Mouse (Mus musculus) MEL (cell line): Measurements from ENCODE around the gene Steap4. TPM values are rescaled to one million over a fixed set of nuclear protein-coding genes. Genes with fewer than 3 reads are reported as not detected.

Experiments used
- DNase-seq: peaks from one replicate; pipeline ENCODE4 v3.0.0; 2011; ENCODE audit warnings: low read depth, low spot score
- H3K27ac ChIP-seq: 2 replicates; pipeline ENCODE4 v1.5.1; 2012; ENCODE audit warnings: low read depth, mild to moderate bottlenecking, control low read depth, low read length, moderate library complexity; ENCODE audit not compliant: control insufficient read depth
- H3K27me3 ChIP-seq, 2 experiments: fragments of 150-350 bp in 1 of 2; sonication (generic) in 1 of 2; 2 replicates each; pipeline ENCODE4 v1.6.1; 2012; ENCODE audit warnings: low read length in 2 of 2, mild to moderate bottlenecking in 2 of 2, improper control_type of control experiment in 1 of 2, moderate library complexity in 1 of 2; ENCODE audit not compliant: insufficient read depth in 2 of 2, control insufficient read depth in 1 of 2
- H3K36me3 ChIP-seq, 2 experiments: 2 replicates each; pipeline ENCODE4 v1.6.1; 2012 to 2014; ENCODE audit warnings: low read length in 2 of 2, improper control_type of control experiment in 1 of 2, inconsistent platforms in 1 of 2, mild to moderate bottlenecking in 1 of 2; ENCODE audit not compliant: insufficient read depth in 2 of 2, control insufficient read depth in 1 of 2
- H3K4me1 ChIP-seq, 2 experiments: fragments of 150-350 bp in 1 of 2; sonication (generic) in 1 of 2; 2 replicates each; pipeline ENCODE4 v1.6.1; 2012; ENCODE audit warnings: low read length in 2 of 2, improper control_type of control experiment in 1 of 2, mild to moderate bottlenecking in 1 of 2; ENCODE audit not compliant: insufficient read depth in 2 of 2, control insufficient read depth in 1 of 2
- H3K4me3 ChIP-seq, 2 experiments: fragments of 150-350 bp in 1 of 2; sonication (generic) in 1 of 2; 2 replicates each; pipeline ENCODE4 v1.5.1; 2012; ENCODE audit warnings: low read depth in 2 of 2, low read length in 2 of 2, mild to moderate bottlenecking in 2 of 2, moderate library complexity in 2 of 2, control low read depth in 1 of 2, improper control_type of control experiment in 1 of 2; ENCODE audit not compliant: control insufficient read depth in 1 of 2, insufficient read depth in 1 of 2
- H3K79me2 ChIP-seq: 2 replicates; pipeline ENCODE4 v1.6.1; 2012; ENCODE audit warnings: mild to moderate bottlenecking, low read length, moderate library complexity; ENCODE audit not compliant: control insufficient read depth, poor library complexity, insufficient read depth
- H3K9ac ChIP-seq: 2 replicates; pipeline ENCODE4 v1.6.1; 2012; ENCODE audit warnings: low read depth, mild to moderate bottlenecking, control low read depth, low read length, moderate library complexity; ENCODE audit not compliant: control insufficient read depth, poor library complexity, severe bottlenecking
- H3K9me3 ChIP-seq: fragments of 150-350 bp; sonication (generic); replicated peaks from 2 replicates; pipeline ENCODE4 v1.6.1; 2012; ENCODE audit warnings: mild to moderate bottlenecking, low read length, improper control_type of control experiment, moderate library complexity; ENCODE audit not compliant: insufficient read depth
- CHD1 ChIP-seq: IDR thresholded peaks from 2 replicates; pipeline ENCODE4 v1.6.1; 2012; ENCODE audit warnings: low read depth, mild to moderate bottlenecking, inconsistent platforms, low read length, improper control_type of control experiment
- CHD2 ChIP-seq: IDR thresholded peaks from 2 replicates; pipeline ENCODE4 v1.6.1; 2011; ENCODE audit warnings: low read length, improper control_type of control experiment
- CTCF ChIP-seq, 3 experiments: IDR thresholded peaks in 2 of 3; conservative IDR thresholded peaks in 1 of 3; 2 replicates each; pipeline ENCODE4 v1.5.1; 2011 to 2012; ENCODE audit warnings: low read length in 3 of 3, low read depth in 2 of 3, mild to moderate bottlenecking in 2 of 3, improper control_type of control experiment in 1 of 3, inconsistent platforms in 1 of 3, mixed read lengths in 1 of 3, moderate library complexity in 1 of 3; ENCODE audit not compliant: control insufficient read depth in 1 of 3, insufficient read depth in 1 of 3, poor library complexity in 1 of 3, severe bottlenecking in 1 of 3
- ELF1 ChIP-seq: IDR thresholded peaks from 2 replicates; pipeline ENCODE4 v1.6.1; 2014; ENCODE audit warnings: low read depth, mild to moderate bottlenecking, inconsistent platforms, low read length, improper control_type of control experiment, moderate library complexity
- GATA1 ChIP-seq: IDR thresholded peaks from 2 replicates; pipeline ENCODE4 v1.6.1; 2011; ENCODE audit warnings: low read depth, low read length, improper control_type of control experiment
- HCFC1 ChIP-seq: IDR thresholded peaks from 2 replicates; pipeline ENCODE4 v1.6.1; 2012; ENCODE audit warnings: low read depth, mild to moderate bottlenecking, inconsistent platforms, low read length, improper control_type of control experiment, moderate library complexity
- MAX ChIP-seq: IDR thresholded peaks from 2 replicates; pipeline ENCODE4 v1.6.1; 2011; ENCODE audit warnings: low read length, improper control_type of control experiment
- MEF2A ChIP-seq: IDR thresholded peaks from 2 replicates; pipeline ENCODE4 v1.6.1; 2014; ENCODE audit warnings: low read depth, mild to moderate bottlenecking, inconsistent platforms, low read length, improper control_type of control experiment; ENCODE audit not compliant: poor library complexity, insufficient replicate concordance, severe bottlenecking; ENCODE audit errors: extremely low read depth
- MYB ChIP-seq: IDR thresholded peaks from 2 replicates; pipeline ENCODE4 v1.6.1; 2011; ENCODE audit warnings: mild to moderate bottlenecking, low read depth, low read length, improper control_type of control experiment
- NRF1 ChIP-seq: IDR thresholded peaks from 2 replicates; pipeline ENCODE4 v1.6.1; 2014; ENCODE audit warnings: low read depth, mild to moderate bottlenecking, inconsistent platforms, low read length, improper control_type of control experiment, moderate library complexity; ENCODE audit not compliant: poor library complexity, insufficient read depth, severe bottlenecking
- SIN3A ChIP-seq: IDR thresholded peaks from 2 replicates; pipeline ENCODE4 v1.6.1; 2012; ENCODE audit warnings: low read length, improper control_type of control experiment, inconsistent platforms
- TAL1 ChIP-seq: IDR thresholded peaks from 2 replicates; pipeline ENCODE4 v1.6.1; 2012; ENCODE audit warnings: mild to moderate bottlenecking, inconsistent platforms, low read length, moderate library complexity, mixed read lengths
- TBP ChIP-seq: IDR thresholded peaks from 2 replicates; pipeline ENCODE4 v1.8.0; 2011; ENCODE audit warnings: low read depth, low read length, improper control_type of control experiment
- USF1 ChIP-seq: IDR thresholded peaks from 2 replicates; pipeline ENCODE4 v1.6.1; 2014; ENCODE audit warnings: low read depth, mild to moderate bottlenecking, inconsistent platforms, low read length, improper control_type of control experiment, moderate library complexity
- USF2 ChIP-seq, 2 experiments: IDR thresholded peaks; 2 replicates each; pipeline ENCODE4 v1.6.1; 2011 to 2012; ENCODE audit warnings: improper control_type of control experiment in 2 of 2, low read length in 2 of 2, borderline replicate concordance in 1 of 2, inconsistent platforms in 1 of 2, low read depth in 1 of 2, mild to moderate bottlenecking in 1 of 2; ENCODE audit not compliant: insufficient read depth in 1 of 2
- ZMIZ1 ChIP-seq: IDR thresholded peaks from 2 replicates; pipeline ENCODE4 v1.6.1; 2012; ENCODE audit warnings: low read depth, mild to moderate bottlenecking, inconsistent platforms, low read length, improper control_type of control experiment, moderate library complexity
- polyA plus RNA-seq, 2 experiments: library from polyadenylated mRNA; stranded (reverse) in 1 of 2; unstranded in 1 of 2; fragments of >175 nt in 1 of 2; fragments of >200 nt in 1 of 2; gene quantifications; 2 replicates each; pipeline versions ENCODE4 v1.2.1 to v1.2.4; 2012; ENCODE audit warnings: low replicate concordance in 2 of 2, low read depth in 1 of 2; ENCODE audit not compliant: insufficient read length in 2 of 2, insufficient read depth in 1 of 2, missing spikeins in 1 of 2
- total RNA-seq: library from RNA; depleted of rRNA; stranded (reverse); fragments of 300-350 nt; gene quantifications from 2 replicates; pipeline ENCODE4 v1.2.3, GENCODE M21; 2012

The Steap4 gene
- total and polyA plus RNA-seq, 3 experiments = not detected

DNA sequence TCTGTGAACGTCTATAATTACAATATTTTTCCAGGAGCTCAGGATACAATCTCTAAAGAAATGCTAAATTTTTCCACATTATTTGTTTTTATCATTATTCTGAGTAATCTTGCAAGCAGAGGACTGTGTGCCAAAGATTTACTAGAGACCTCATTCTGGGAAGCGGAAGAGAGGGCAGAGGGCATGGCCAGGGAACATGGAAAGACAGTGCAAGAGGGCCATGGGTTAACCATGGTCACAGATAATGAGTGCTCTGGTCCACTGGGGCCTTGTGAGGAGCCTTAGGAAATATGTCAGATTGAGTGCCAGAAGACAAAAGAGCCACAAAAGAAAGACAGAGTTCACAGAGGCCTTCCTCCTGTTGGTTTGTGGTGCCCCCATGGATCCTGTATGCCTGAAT lies 12.0 kb downstream of the Steap4 start:
- Histone ChIP-seq H3K9ac (no peak overlapping the region), H3K4me1 (no peaks in the 10 kb centered on the region), H3K27ac (no peak overlapping the region), H3K9me3 (no peaks in the 10 kb centered on the region), H3K4me3 (no peak overlapping the region), H3K79me2 (no peaks in the 10 kb centered on the region), H3K27me3 (no peaks in the 10 kb centered on the region), H3K36me3 (no peaks in the 10 kb centered on the region)
- TF ChIP-seq ELF1 (no peak), GATA1 (no peak), MAX (no peak), TBP (no peak), NRF1 (no peak), USF2 (IDR thresholded peaks at IDR 0.05; ENCODE audit: borderline replicate concordance in 1 of 2, insufficient read depth in 1 of 2, low read depth in 1 of 2, low read length in 2 of 2) (no peak)
- DNase-seq = no peak

DNA sequence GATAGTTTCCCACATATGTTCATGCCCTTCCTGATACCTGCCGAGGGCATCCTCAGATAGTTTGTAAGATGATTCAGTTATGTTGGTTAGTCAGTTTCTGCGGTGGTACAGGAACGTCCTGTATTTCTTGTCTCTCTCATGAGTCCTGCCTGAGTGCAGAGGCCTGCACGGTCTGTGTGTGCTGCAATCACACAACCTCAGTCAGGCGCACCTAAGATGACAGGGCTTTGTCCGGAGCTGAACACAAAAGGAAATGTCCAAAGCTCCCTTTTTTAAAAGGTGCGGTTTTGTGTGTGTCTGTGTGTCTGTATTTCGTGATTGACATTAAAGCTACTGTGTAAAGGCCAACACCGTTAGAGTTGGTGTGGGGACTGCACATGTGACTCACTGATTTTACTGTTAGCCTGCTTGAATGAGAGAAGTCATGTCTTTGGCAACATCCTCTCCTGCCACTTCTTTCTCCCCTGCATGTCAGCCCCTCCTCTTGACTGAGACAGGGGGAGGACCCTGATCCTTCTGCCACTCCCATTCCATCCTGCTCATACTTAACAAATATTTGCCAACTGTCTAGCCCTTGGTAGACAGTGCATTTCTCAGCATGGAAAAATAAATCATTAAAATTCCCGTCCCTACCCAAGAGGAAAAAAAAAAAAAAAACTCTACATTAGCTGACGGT lies 14.4 kb downstream of the Steap4 start:
- no peaks in the 10 kb centered on the region for H3K36me3 ChIP-seq
- H3K27me3 ChIP-seq = no peaks in the 10 kb centered on the region
- H3K9me3 ChIP-seq = no peaks in the 10 kb centered on the region
- no peak overlapping the region for H3K4me3 ChIP-seq
- no peak overlapping the region for H3K27ac ChIP-seq
- no peak for DNase-seq
- TF ChIP-seq ZMIZ1 = no peak
- no peak for TF ChIP-seq SIN3A
- TF ChIP-seq USF2 (IDR thresholded peaks at IDR 0.05; ENCODE audit: borderline replicate concordance in 1 of 2, insufficient read depth in 1 of 2, low read depth in 1 of 2, low read length in 2 of 2) = no peak
- TF ChIP-seq ELF1 = no peak
- no peak for TF ChIP-seq USF1
- TF ChIP-seq MEF2A = no peak
- TF ChIP-seq GATA1 = no peak
- no peak for TF ChIP-seq HCFC1
- TF ChIP-seq CHD1 = no peak
- TF ChIP-seq MYB = no peak
- TF ChIP-seq MAX = no peak
- no peak for TF ChIP-seq CHD2
- TF ChIP-seq CTCF (IDR thresholded peaks at IDR 0.05 in 2 of 3, conservative IDR thresholded peaks at IDR 0.05 in 1 of 3; ENCODE audit: control insufficient read depth in 1 of 3, insufficient read depth in 1 of 3, low read depth in 2 of 3, low read length in 3 of 3, poor library complexity in 1 of 3, severe bottlenecking in 1 of 3) = no peak
- no peak for TF ChIP-seq TAL1
- no peaks in the 10 kb centered on the region for H3K79me2 ChIP-seq
- H3K9ac ChIP-seq = no peak overlapping the region
- no peaks in the 10 kb centered on the region for H3K4me1 ChIP-seq
